ENCODE assay signal across 8 mouse cellular contexts in genomic region chr4:141291571-141292375, GRCm38 (mm10). TPM values are rescaled to one million over a fixed set of nuclear protein-coding genes. Genes with fewer than 3 reads are reported as not detected.
DNase-seq lines count a peak whose midpoint lies in the region; ATAC-seq lines count a peak whose summit lies in the region.

No protein-coding gene starts in this region.

- peaks cover 21 to 33% of the 10 kb centered on the region in 2 experiments for H3K4me1 ChIP-seq in heart, embryonic 14.5 days (ENCODE audit: control insufficient read depth in 2 of 2, insufficient read depth in 2 of 2, low read length in 2 of 2)
- peaks cover 33% of the 10 kb centered on the region for H3K4me1 ChIP-seq in intestine, embryonic 16.5 days (ENCODE audit: control insufficient read depth, insufficient read depth, low read length)
- peaks cover 39% of the 10 kb centered on the region for H3K4me1 ChIP-seq in neural tube, embryonic 13.5 days (replicated peaks)

- no peaks in the 10 kb centered on the region for H3K9me3 ChIP-seq in heart, embryonic 14.5 days (ENCODE audit: control insufficient read depth, low read length)
- H3K9me3 ChIP-seq in intestine, embryonic 16.5 days (ENCODE audit: control insufficient read depth, low read length): no peaks in the 10 kb centered on the region
- H3K9me3 ChIP-seq in neural tube, embryonic 13.5 days: no peaks in the 10 kb centered on the region

- peaks cover 16% of the 10 kb centered on the region; the same call in 1 of the 2 replicates for H3K27me3 ChIP-seq in heart, embryonic 14.5 days (ENCODE audit: control insufficient read depth, insufficient read depth, low read length)
- peaks cover 4% of the 10 kb centered on the region; the same call in 1 of the 2 replicates for H3K27me3 ChIP-seq in intestine, embryonic 16.5 days (replicated peaks; ENCODE audit: control insufficient read depth, insufficient read depth, low read length)
- peaks cover 93% of the 10 kb centered on the region for H3K27me3 ChIP-seq in neural tube, embryonic 13.5 days

- H3K4me2 ChIP-seq in heart, embryonic 14.5 days (ENCODE audit: low read length): peak overlapping the region; percentile 70
- peak overlapping the region; percentile 88 for H3K4me2 ChIP-seq in intestine, embryonic 16.5 days (ENCODE audit: low read depth, low read length)
- H3K4me2 ChIP-seq in neural tube, embryonic 13.5 days: peak overlapping the region; percentile 67

- WGBS in heart, embryonic 14.5 days: 3% methylated on average over 46 of the region's 47 CpGs
- 4% methylated on average over 45 of the region's 47 CpGs for WGBS in intestine, embryonic 16.5 days
- under 1% methylated on average over 43 of the region's 47 CpGs for WGBS in neural tube, embryonic 13.5 days

- no peak for DNase-seq in heart, adult 9 months (ENCODE audit: low spot score in 2 of 2)
- DNase-seq in embryo, embryonic 11.5 days (ENCODE audit: low read depth, low spot score): peak; percentile 39
- DNase-seq in cerebellum, adult 18-20 months: no peak
- no peak for DNase-seq in cerebellum, postnatal 36 days
- DNase-seq in left cerebral cortex, adult 18-20 months (ENCODE audit: low spot score in 2 of 2): no peak

- no peaks in the 10 kb centered on the region for H3K36me3 ChIP-seq in heart, embryonic 14.5 days (ENCODE audit: control insufficient read depth, insufficient read depth, low read length)
- H3K36me3 ChIP-seq in intestine, embryonic 16.5 days (ENCODE audit: control insufficient read depth, insufficient read depth, low read length): no peaks in the 10 kb centered on the region
- H3K36me3 ChIP-seq in neural tube, embryonic 13.5 days: no peaks in the 10 kb centered on the region

- H3K9ac ChIP-seq in heart, embryonic 14.5 days (ENCODE audit: low read length): peak overlapping the region; percentile 54; the same call in 1 of the 2 replicates
- H3K9ac ChIP-seq in intestine, embryonic 16.5 days (ENCODE audit: low read depth, low read length): peak overlapping the region; percentile 61
- H3K9ac ChIP-seq in neural tube, embryonic 13.5 days: peak overlapping the region; percentile 58; the same call in 1 of the 2 replicates

- H3K4me3 ChIP-seq in heart, embryonic 14.5 days (ENCODE audit: control insufficient read depth in 1 of 2, insufficient read depth in 1 of 2, low read depth in 1 of 2, low read length in 2 of 2): peak overlapping the region; percentile 33
- peak overlapping the region; percentile 45 for H3K4me3 ChIP-seq in intestine, embryonic 16.5 days (ENCODE audit: low read length)
- peak overlapping the region; percentile 35 for H3K4me3 ChIP-seq in neural tube, embryonic 13.5 days

- no peak overlapping the region for H3K27ac ChIP-seq in heart, embryonic 14.5 days (replicated peaks in 1 of 2; ENCODE audit: control insufficient read depth in 1 of 2, insufficient read depth in 1 of 2, low read depth in 2 of 2, low read length in 2 of 2)
- no peak overlapping the region for H3K27ac ChIP-seq in intestine, embryonic 16.5 days (ENCODE audit: low read length)
- no peak overlapping the region for H3K27ac ChIP-seq in neural tube, embryonic 13.5 days (replicated peaks)

- ATAC-seq in heart, embryonic 14.5 days (ENCODE audit: insufficient number of reproducible peaks, insufficient read depth, low FRiP score, low read depth): no peak
- ATAC-seq in intestine, embryonic 16.5 days: no peak
- ATAC-seq in neural tube, embryonic 13.5 days (ENCODE audit: low read depth): 0 out of 2 replicates have a peak, but pooled peaks have one; percentile 27

RNA-seq across cellular contexts. Expression of gene Epha2, which starts 9.3 kb away (rescaled TPM):
- polyA plus RNA-seq in heart, embryonic 14.5 days (2014; fragmentation: Nextera tagmentation; extraction: Ambion mirVana): 1.9 TPM in 2 replicates
- 7.6 and 8.5 TPM in 2 replicates for polyA plus RNA-seq in intestine, embryonic 16.5 days (2015; fragmentation: Nextera tagmentation; extraction: Ambion mirVana)
- polyA plus RNA-seq in neural tube, embryonic 13.5 days (2015; fragmentation: Nextera tagmentation; extraction: Ambion mirVana): 1.7 and 2.2 TPM in 2 replicates
- 1 to 10 TPM; 1.3 to 1.5 TPM for total RNA-seq in left cerebral cortex, adult 18-20 months (2021)

RNA-seq across cellular contexts. Expression of gene Arhgef19, which starts 52.5 kb away (rescaled TPM):
- polyA plus RNA-seq in heart, embryonic 14.5 days (2014; fragmentation: Nextera tagmentation; extraction: Ambion mirVana): 1.1 and 2.6 TPM in 2 replicates
- 15.0 and 15.1 TPM in 2 replicates for polyA plus RNA-seq in intestine, embryonic 16.5 days (2015; fragmentation: Nextera tagmentation; extraction: Ambion mirVana)
- 2.1 and 2.2 TPM in 2 replicates for polyA plus RNA-seq in neural tube, embryonic 13.5 days (2015; fragmentation: Nextera tagmentation; extraction: Ambion mirVana)
- 10 to 100 TPM; 17.9 to 21.2 TPM for total RNA-seq in left cerebral cortex, adult 18-20 months (2021)
